Mouse (Mus musculus): ENCODE data around the gene Hdgfl3.

Hdgfl3 gene

DNA sequence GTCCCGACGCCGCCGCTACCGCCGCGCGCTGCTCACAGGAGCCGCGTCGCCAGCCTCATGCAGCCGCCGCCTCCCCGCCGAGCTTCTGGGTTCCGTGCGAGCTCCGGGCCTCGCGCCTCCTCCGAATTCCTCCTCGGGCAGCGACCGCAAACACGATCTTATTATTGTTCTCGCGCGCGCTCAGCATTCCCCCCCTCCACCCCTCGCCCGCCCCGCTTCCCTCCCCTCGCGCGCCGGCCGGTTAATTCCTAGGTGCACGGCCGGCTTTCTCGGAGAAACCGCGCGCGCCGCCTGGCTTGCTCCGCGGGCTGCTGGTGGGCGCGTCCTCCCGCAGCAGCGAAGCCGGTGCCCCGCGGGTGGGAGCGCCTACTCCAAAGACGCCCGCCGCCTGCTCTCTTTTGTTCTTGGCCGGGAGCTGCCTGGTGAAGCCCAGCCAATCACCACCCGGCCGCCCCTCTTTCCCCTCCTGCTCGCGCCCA is at the start of gene Hdgfl3:
TSS of gene Hdgfl3 (minus strand) at position 207 of the 479 bp plus-strand sequence.
- peak in 1 of 2 experiments; percentile 69 for DNase-seq (ENCODE audit: low spot score in 2 of 2)

- DNase-seq (ENCODE audit: low spot score in 2 of 2), result no peak
Measured at GRCm38 (mm10) chr7:81983651-81984050, 49.4 kb upstream of the Hdgfl3 start.

- no peak for DNase-seq (ENCODE audit: low spot score in 2 of 2)
Measured at GRCm38 (mm10) chr7:81978304-81978703, 44.0 kb upstream of the Hdgfl3 start.

- DNase-seq (ENCODE audit: low spot score in 2 of 2), result no peak
Measured at GRCm38 (mm10) chr7:81974616-81975015, 40.3 kb upstream of the Hdgfl3 start.

- no peak for DNase-seq (ENCODE audit: low spot score in 2 of 2)
Measured at GRCm38 (mm10) chr7:81973939-81974338, 39.7 kb upstream of the Hdgfl3 start.

GRCm38 (mm10) chr7:81973339-81973738 is 39.1 kb upstream of the Hdgfl3 start:
- no peak for DNase-seq (ENCODE audit: low spot score in 2 of 2)

DNA sequence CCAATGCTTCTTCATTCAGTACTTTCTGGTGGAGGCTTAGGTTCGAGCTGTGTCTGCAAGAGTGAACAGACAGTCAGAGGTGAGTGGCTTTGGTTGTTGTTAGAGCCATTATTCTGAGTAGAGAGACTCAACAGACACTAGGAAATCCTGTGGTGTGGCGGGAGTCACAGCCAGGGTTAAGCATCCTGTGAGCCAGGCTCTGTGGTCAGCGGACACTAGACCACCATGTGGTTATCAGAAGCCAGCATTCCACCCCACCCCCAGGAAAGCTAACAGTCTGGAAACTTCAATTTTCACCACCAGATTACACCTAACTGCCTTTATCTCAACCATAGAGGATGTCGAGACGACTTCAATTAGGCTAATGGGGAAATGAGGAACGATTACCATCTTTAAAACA is 34.7 kb upstream of the Hdgfl3 start:
- DNase-seq (ENCODE audit: low spot score in 2 of 2), result no peak

GRCm38 (mm10) chr7:81968451-81968850 is 34.2 kb upstream of the Hdgfl3 start:
- DNase-seq (ENCODE audit: low spot score in 2 of 2), result no peak

DNA sequence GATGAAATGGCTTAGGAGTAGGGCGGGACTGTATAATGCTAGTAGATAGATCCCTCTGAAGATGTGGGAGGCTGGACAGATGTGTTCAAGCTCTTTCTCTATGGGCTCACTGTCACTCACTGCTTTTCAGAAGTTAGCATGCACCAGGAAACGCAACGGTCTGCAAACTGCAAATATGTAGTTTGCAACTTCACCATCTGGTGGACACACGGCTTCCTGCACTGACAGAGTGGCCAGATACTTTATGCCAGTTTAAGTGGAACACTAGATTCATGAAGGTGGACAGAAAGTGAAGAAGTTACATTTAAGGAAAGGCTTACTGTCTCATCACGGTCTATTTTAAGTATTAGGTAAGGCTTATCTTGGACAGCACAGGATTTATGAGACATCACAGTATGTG is 31.9 kb upstream of the Hdgfl3 start:
- DNase-seq (ENCODE audit: low spot score in 2 of 2), result no peak

- no peak for DNase-seq (ENCODE audit: low spot score in 2 of 2)
Measured at GRCm38 (mm10) chr7:81959704-81960103, 25.4 kb upstream of the Hdgfl3 start.

DNA sequence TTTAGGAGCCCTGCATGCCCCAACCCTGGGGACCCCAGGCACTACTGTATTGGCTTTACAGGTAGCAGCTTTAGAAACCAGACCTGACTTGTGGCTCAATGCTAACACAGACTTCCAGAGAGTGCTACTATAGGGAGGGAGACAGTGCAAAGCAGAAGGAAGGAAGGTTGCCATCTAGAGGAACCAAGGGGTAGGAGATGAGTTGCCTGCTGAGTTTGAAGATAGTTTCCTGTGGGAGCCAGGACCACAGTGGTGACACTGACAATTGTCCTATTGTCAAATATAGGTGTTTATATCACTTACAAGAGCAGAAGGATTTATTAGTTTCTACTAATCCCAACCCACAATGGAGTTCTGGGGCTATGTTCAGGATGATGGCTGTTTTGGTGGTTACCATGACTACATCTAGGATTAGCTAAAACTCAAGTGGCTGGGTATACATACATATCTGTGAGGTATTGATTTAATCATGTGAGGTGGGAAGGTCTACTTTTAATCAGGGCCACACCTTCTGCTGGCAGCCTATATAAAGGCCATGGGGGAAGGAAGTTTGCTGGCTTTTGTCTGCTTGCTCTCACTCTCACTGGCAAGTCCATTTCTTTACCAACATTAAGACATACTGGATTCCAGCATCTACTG is 20.1 kb upstream of the Hdgfl3 start:
- DNase-seq (ENCODE audit: low spot score in 2 of 2), result no peak

DNA sequence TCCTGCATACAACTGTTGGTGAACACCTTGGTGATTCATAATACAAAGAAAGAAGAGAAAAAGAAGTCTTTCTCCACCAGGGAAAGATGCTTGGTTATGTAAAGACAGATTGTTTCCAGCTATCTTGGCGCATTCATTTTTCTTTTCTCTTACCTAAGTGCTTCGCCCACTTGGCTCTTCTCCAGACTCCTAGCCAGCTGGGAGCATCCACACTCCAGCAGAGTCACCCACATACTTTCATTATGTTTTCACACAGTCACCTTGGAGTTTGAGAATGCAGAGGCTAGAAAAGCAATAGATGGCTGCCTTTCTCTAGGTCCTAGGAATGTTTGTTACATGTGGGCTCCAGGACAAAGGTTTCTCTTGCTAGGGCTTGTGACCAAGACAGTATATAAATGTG is 16.2 kb upstream of the Hdgfl3 start:
- DNase-seq (ENCODE audit: low spot score in 2 of 2), result no peak

DNA sequence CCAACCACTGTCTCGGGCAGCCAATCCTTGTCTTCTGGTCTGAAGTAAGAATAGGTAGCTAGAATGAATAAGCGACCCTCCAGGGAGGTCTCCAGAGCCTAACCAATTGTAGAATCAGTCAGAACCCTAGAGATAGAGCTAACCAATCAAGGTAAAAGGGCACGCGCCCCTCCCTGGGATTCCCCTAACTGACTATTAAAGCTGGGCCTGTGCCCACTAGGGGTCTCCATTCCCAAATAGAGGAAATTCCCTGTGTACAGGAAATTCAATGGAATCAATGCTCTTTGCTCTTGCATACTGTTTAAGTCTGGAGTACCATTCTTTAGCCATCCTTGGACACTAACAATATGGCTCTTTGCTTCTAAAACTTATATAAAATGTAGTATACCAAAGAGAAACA is 11.1 kb upstream of the Hdgfl3 start:
- no peak for DNase-seq (ENCODE audit: low spot score in 2 of 2)

DNA sequence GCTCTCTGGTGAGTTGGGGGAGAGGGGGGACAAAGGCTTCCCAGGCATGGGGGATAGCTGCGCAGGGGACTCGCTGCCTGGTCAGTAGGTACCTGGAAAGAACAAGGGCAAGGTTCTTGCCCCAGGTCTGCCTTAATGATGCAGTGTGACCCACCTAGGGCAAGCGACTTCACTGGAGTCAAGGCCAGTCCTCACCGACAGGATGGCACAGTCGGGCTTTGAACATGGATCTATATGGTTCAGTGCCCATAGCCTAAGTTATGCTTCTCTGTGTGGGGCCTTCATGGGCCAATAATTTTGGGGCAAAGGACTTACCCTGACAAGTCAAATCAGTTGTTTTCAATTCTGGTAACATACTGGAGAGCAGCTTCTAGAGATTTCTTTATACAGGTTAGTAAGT is 533 bp upstream of the Hdgfl3 start:
- no peak for DNase-seq (ENCODE audit: low spot score in 2 of 2)

DNA sequence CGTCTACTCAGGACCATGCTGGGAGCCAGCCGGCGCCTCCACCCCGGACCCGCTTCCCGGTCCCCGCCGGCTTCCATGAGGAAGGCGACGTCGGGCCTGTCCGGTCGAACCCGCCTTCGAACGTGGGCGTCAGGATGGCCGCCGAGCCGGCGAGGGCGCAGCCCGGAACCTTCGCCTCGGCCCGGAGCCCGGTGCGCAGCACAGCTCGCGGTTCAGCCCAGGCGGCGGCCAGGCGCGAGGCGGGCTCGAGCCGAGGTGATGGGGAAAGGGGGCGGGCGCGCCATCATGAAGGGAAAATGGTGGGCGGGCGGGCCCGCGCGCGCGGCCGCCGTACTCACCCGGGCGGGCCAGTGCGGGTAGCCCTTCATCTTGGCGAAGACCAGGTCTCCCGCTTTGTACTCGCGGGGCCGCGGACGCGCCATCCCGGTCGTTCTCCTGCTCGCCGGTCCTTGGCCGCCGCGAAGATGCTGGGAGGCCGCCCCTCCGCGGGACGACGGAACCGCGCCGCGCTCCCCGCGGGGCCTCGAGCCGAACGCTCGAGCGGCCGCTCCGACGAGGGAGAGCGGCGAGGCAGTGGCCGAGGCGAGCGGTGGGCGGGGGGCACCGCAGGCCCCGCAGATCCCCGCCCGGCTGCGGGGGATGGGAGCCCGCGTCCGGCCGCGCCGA is 539 bp downstream of the Hdgfl3 start:
- peak; percentile 29 to 53 for DNase-seq (ENCODE audit: low spot score in 2 of 2)

DNA sequence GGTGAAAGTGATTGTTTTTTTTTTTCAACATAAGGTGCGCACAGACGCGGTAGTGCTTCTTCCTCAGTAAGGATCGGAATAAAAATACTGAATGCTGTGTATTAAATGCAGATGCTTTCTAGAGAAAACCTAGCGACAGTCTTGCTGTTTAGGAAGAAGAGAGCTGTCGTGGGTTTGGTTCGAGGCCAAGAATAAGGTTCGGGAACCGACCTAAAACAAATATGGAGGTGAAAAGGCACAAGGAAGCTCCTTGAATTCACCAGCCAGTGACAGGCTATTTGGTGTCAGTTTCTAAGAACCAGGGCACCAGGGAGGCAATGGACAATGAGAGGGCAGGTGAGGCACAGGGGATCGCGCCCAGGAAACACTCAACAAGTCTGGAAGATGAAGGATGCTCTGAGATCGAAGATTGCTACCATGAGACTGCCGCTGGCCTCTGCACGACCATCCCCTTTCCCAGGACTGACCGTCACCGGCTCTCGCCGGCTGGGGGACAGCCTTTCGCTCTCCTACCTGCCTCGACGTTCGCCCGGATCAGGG is 1.1 kb downstream of the Hdgfl3 start:
- no peak for DNase-seq (ENCODE audit: low spot score in 2 of 2)

GRCm38 (mm10) chr7:81932521-81933045 is 1.7 kb downstream of the Hdgfl3 start:
- no peak for DNase-seq (ENCODE audit: low spot score in 2 of 2)

DNA sequence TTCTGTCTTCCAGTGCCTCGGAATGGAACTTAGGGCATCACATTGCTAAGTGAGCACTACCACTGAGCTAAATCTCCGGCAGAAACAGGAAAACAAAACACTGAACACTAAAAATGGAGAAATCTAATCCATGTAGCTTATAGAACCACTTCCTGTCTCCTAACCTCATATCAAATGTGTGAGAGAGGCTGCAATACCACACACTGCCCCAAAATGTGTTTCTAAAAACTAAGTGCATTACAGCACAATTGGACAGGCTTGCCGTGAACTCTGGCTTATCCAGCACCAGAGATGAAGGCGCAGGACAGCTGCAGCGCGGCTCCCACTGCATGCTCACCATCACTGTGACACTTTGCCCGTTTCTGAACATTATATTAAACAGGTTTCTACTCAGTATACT is 5.3 kb downstream of the Hdgfl3 start:
- no peak for DNase-seq (ENCODE audit: low spot score in 2 of 2)

GRCm38 (mm10) chr7:81921379-81921952 is 12.8 kb downstream of the Hdgfl3 start:
- no peak for DNase-seq (ENCODE audit: low spot score in 2 of 2)

DNA sequence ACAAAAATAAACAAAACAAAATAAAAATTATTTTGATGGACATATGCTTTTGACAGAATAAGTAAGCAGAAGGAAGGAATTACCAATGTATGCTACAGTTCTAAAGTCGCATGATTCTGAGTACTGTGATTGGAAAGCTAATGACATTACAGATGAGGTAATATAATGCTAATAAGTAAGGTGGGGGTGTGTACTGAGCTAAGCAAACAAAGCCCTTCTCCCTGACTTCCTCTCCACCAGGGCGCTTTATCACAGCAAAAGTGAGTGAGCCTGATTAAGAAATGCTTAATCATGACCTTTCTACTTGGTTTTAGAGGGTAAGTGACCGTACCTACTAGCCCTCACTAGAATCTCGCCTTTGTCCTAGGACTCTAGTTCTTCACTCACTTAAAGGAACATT is 14.0 kb downstream of the Hdgfl3 start:
- DNase-seq (ENCODE audit: low spot score in 2 of 2), result no peak

DNA sequence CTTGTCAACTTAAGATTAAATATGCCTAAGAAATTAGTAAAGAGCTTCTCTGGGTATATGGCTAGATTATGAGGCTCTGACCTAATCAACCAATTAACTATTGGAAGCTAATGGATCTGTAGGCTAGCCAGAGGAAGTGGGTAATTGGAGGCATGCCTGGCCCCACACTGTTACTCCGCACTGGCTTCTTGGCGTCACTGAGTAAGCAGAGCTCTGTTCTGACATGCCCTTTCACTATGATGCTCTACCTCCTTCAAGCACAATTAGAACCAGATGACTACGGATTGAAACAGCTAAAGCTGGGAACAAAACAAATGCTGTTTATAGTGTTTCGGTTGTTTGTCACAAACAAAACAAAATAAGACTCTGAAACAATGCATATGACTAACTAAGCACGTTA is 16.0 kb downstream of the Hdgfl3 start:
- DNase-seq (ENCODE audit: low spot score in 2 of 2), result no peak

DNA sequence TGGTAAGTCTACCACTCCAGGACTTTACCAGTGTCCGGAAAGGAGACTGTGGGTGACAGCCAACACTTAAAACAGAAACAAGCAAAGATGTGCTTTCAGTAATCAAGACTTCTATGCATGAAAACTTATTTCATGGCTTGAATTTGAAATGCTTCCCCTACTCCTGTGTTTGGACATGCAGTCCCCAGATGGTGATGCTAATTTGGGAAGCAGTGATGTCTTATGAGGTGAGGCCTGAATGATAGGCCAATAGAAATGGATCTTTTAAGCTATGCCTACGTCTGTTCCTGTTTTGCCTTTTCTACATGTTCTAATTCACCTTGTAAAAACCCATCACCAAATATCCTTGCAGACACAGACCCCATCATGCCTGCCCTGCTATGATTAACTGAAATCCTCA is 29.3 kb downstream of the Hdgfl3 start:
- no peak for DNase-seq (ENCODE audit: low spot score in 2 of 2)

DNA sequence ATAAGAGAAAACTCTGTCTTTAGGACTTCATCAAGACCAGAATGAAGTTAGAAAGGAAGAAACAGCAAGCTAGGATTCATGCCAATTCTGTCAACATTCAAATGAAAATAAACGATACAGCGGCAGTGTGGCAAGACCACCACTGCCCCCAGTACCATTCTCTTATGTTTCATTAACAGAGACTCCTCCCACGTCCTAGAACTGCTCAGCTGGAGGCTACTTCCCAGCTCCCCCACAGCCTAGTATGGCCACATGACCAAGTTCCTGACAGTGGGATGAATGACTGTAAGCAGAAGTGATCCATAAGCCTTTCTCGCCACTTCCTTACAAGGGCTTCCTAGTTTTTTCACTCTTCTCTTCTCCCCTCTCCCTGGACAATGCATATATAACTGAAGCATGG is 30.2 kb downstream of the Hdgfl3 start:
- DNase-seq (ENCODE audit: low spot score in 2 of 2), result no peak

Data from urinary bladder, adult 18-20 months (tissue).